Comparison of ENCODE assay signal across 9 mouse cellular contexts in the genomic region with DNA sequence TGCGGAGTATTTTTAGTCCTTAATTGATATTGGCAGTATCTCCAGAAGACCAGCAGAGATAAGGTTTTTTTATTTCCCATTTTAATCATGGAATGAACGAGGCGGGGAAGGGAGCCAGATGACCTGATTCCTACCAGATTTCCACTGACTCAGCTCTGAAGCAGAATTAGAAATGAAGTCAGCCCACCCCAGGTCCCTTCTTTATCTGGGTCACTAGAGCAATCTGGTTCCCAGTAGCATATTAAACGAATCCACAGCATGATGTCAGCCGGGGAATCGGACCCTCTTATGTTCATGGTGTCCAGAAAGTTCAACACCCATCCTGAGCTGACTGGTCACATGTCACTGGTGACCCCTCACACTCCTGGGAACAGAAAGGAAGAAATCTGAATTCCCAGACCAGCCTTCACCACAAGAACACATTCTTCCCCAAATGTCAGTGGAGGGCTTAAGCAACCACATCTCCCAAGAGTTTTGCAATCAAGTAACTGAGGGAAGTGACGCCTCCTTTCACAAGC.
DNase-seq lines count a peak whose midpoint lies in the region; ATAC-seq lines count a peak whose summit lies in the region.
"Had no signal": no experiment of that assay in that cellular context is flagged by ENCODE, and none has a peak within 500 bp of the region (broad histone marks: within the 10 kb centered on the region; RNA-seq: fewer than 3 reads in every experiment).

No protein-coding gene starts in this region.

- H3K36me3 ChIP-seq in intestine, embryonic 16.5 days (ENCODE audit: control insufficient read depth, insufficient read depth, low read length) = no peaks in the 10 kb centered on the region; the same call in 1 of the 2 replicates
- H3K36me3 ChIP-seq in hindbrain, embryonic 11.5 days (ENCODE audit: control insufficient read depth, insufficient read depth, low read length) = no peaks in the 10 kb centered on the region
- no peaks in the 10 kb centered on the region for H3K36me3 ChIP-seq in midbrain, embryonic 10.5 days
- H3K36me3 ChIP-seq: neural tube, embryonic 13.5 days had no signal

- H3K9me3 ChIP-seq in intestine, embryonic 16.5 days (ENCODE audit: control insufficient read depth, low read length) = no peaks in the 10 kb centered on the region
- no peaks in the 10 kb centered on the region for H3K9me3 ChIP-seq in hindbrain, embryonic 11.5 days (ENCODE audit: control insufficient read depth, low read length)
- H3K9me3 ChIP-seq in midbrain, embryonic 10.5 days (replicated peaks) = no peaks in the 10 kb centered on the region
- H3K9me3 ChIP-seq: neural tube, embryonic 13.5 days had no signal

- 68% methylated on average over 7 of the region's 7 CpGs for WGBS in intestine, embryonic 16.5 days
- WGBS in hindbrain, embryonic 11.5 days = 70% methylated on average over 7 of the region's 7 CpGs
- WGBS in midbrain, embryonic 10.5 days = 87% methylated on average over 7 of the region's 7 CpGs

- H3K9ac ChIP-seq in intestine, embryonic 16.5 days (ENCODE audit: low read depth, low read length) = no peak overlapping the region
- H3K9ac ChIP-seq in hindbrain, embryonic 11.5 days (ENCODE audit: low read depth, low read length) = no peak overlapping the region
- H3K9ac ChIP-seq: neural tube, embryonic 13.5 days had no signal

- no peak overlapping the region for H3K4me2 ChIP-seq in intestine, embryonic 16.5 days (ENCODE audit: low read depth, low read length)
- H3K4me2 ChIP-seq in hindbrain, embryonic 11.5 days (replicated peaks; ENCODE audit: low read depth, low read length) = no peak overlapping the region
- H3K4me2 ChIP-seq: neural tube, embryonic 13.5 days had no signal

- peak overlapping the region; percentile 23; the same call in 1 of the 2 replicates for H3K27ac ChIP-seq in intestine, embryonic 16.5 days (ENCODE audit: low read length)
- H3K27ac ChIP-seq in hindbrain, embryonic 11.5 days (ENCODE audit: low read depth, low read length) = no peak overlapping the region
- no peak overlapping the region for H3K27ac ChIP-seq in midbrain, embryonic 10.5 days (replicated peaks)
- H3K27ac ChIP-seq: neural tube, embryonic 13.5 days had no signal

- peak; percentile 53 to 80 for DNase-seq in adrenal gland, adult (ENCODE audit: inconsistent age in 2 of 2, low spot score in 1 of 2)
- no peak for DNase-seq in adrenal gland, postnatal 4 days (ENCODE audit: low spot score in 2 of 2)
- DNase-seq in right cerebral cortex, adult 2 months (ENCODE audit: low spot score in 2 of 2) = peak; percentile 50 to 51
- no peak for DNase-seq in right cerebral cortex, postnatal 14 days
- peak; percentile 23 for DNase-seq in retina, postnatal 7 days (ENCODE audit: low read depth, low spot score)
- DNase-seq in hindbrain, embryonic 11.5 days (ENCODE audit: low spot score) = no peak
- DNase-seq in midbrain, embryonic 10.5 days (ENCODE audit: low spot score) = no peak

- no peak for ATAC-seq in intestine, embryonic 16.5 days
- no peak for ATAC-seq in hindbrain, embryonic 11.5 days (ENCODE audit: low FRiP score)

- H3K4me1 ChIP-seq in intestine, embryonic 16.5 days (ENCODE audit: control insufficient read depth, insufficient read depth, low read length) = peaks cover 29% of the 10 kb centered on the region
- no peaks in the 10 kb centered on the region for H3K4me1 ChIP-seq in hindbrain, embryonic 11.5 days (replicated peaks; ENCODE audit: control insufficient read depth, insufficient read depth, low read length)
- peaks cover 17% of the 10 kb centered on the region for H3K4me1 ChIP-seq in midbrain, embryonic 10.5 days

- no peak overlapping the region for H3K4me3 ChIP-seq in intestine, embryonic 16.5 days (ENCODE audit: low read length)
- H3K4me3 ChIP-seq in hindbrain, embryonic 11.5 days (ENCODE audit: low read depth, low read length) = no peak overlapping the region
- H3K4me3 ChIP-seq in midbrain, embryonic 10.5 days = no peak overlapping the region
- H3K4me3 ChIP-seq: neural tube, embryonic 13.5 days had no signal

- no peaks in the 10 kb centered on the region for H3K27me3 ChIP-seq in intestine, embryonic 16.5 days (replicated peaks; ENCODE audit: control insufficient read depth, insufficient read depth, low read length)
- H3K27me3 ChIP-seq in hindbrain, embryonic 11.5 days (ENCODE audit: control insufficient read depth, insufficient read depth, low read length) = no peaks in the 10 kb centered on the region
- H3K27me3 ChIP-seq in midbrain, embryonic 10.5 days (ENCODE audit: low read depth, poor library complexity, severe bottlenecking) = no peaks in the 10 kb centered on the region
- H3K27me3 ChIP-seq: neural tube, embryonic 13.5 days had no signal

Comparison
In these comparisons a context has a peak if more than half of its experiments do, and no peak if none do; other contexts are left out.
1. DNase-seq: peak in adrenal gland, adult (2 of 2), right cerebral cortex, adult 2 months (2 of 2) and retina, postnatal 7 days (single experiment); none in adrenal gland, postnatal 4 days (0 of 2), right cerebral cortex, postnatal 14 days (single experiment), hindbrain, embryonic 11.5 days (single experiment) and midbrain, embryonic 10.5 days (single experiment).